In genomic region chr11:50292190-50292855, GRCm38 (mm10) we compare ENCODE assay signal across 8 mouse cellular contexts. TPM values are rescaled to one million over a fixed set of nuclear protein-coding genes. Genes with fewer than 3 reads are reported as not detected.
DNase-seq lines count a peak whose midpoint lies in the region; ATAC-seq and TF ChIP-seq lines count a peak whose summit lies in the region.

TSS of gene Maml1 (minus strand) at chr11:50292311.

- H3K9me3 ChIP-seq in hindbrain, embryonic 10.5 days: no peaks in the 10 kb centered on the region
- no peaks in the 10 kb centered on the region for H3K9me3 ChIP-seq in lung, postnatal 0 days (ENCODE audit: low read length)

- peak within 1 kb of the TSS; percentile 99 for H3K27ac ChIP-seq in hindbrain, embryonic 10.5 days
- peak within 1 kb of the TSS; percentile 97 for H3K27ac ChIP-seq in lung, postnatal 0 days (ENCODE audit: low read length)

- H3K4me3 ChIP-seq in hindbrain, embryonic 10.5 days: peak within 1 kb of the TSS; percentile 97
- H3K4me3 ChIP-seq in lung, postnatal 0 days (ENCODE audit: low read depth, low read length): peak within 1 kb of the TSS; percentile 92

- under 1% methylated on average over 45 of the region's 45 CpGs for WGBS in hindbrain, embryonic 10.5 days
- under 1% methylated on average over 37 of the region's 45 CpGs for WGBS in lung, postnatal 0 days

- H3K4me2 ChIP-seq in lung, postnatal 0 days (replicated peaks; ENCODE audit: low read depth, low read length): peak within 1 kb of the TSS; percentile 67

- H3K9ac ChIP-seq in lung, postnatal 0 days (replicated peaks; ENCODE audit: low read depth): peak within 1 kb of the TSS; percentile 92

- H3K27me3 ChIP-seq in hindbrain, embryonic 10.5 days (ENCODE audit: insufficient read depth, poor library complexity, severe bottlenecking): no peaks in the 10 kb centered on the region
- no peaks in the 10 kb centered on the region for H3K27me3 ChIP-seq in lung, postnatal 0 days (replicated peaks; ENCODE audit: insufficient read depth, low read length)

- TF ChIP-seq CTCF in lung, postnatal 0 days (IDR thresholded peaks at IDR 0.05): peak; percentile 9

- peaks cover 26% of the 10 kb centered on the region for H3K4me1 ChIP-seq in hindbrain, embryonic 10.5 days (replicated peaks)
- no peaks in the 10 kb centered on the region for H3K4me1 ChIP-seq in lung, postnatal 0 days (ENCODE audit: insufficient read depth, low read depth, low read length)

- TF ChIP-seq EP300 in lung, postnatal 0 days (IDR thresholded peaks at IDR 0.05): 0 out of 2 replicates have a peak, but pooled peaks have one; percentile 24

- DNase-seq in MN1 (ENCODE audit: low spot score): peak; percentile 100
- peak; percentile 98 for DNase-seq in cerebellum, adult 9-10 months
- peak; percentile 98 for DNase-seq in hindbrain, embryonic 10.5 days (ENCODE audit: low spot score)
- peak; percentile 98 for DNase-seq in layer of hippocampus, adult 9-11 months
- peak; percentile 100 for DNase-seq in lung, postnatal 0 days (ENCODE audit: low spot score)
- peak; percentile 96 for DNase-seq in ovary, postnatal 14 days (ENCODE audit: low spot score)
- DNase-seq in thymus, postnatal 14 days: peak; percentile 96

- ATAC-seq in frontal cortex, adult (ENCODE audit: low TSS enrichment): peak; percentile 98
- ATAC-seq in lung, postnatal 0 days: peak; percentile 98

- H3K36me3 ChIP-seq in hindbrain, embryonic 10.5 days: peaks cover 71% of the 10 kb centered on the region
- H3K36me3 ChIP-seq in lung, postnatal 0 days (ENCODE audit: insufficient read depth, low read length): peaks cover 16% of the 10 kb centered on the region; the same call in 1 of the 2 replicates

RNA-seq across cellular contexts. Expression of gene Maml1, which starts in this region (rescaled TPM):
- polyA plus RNA-seq in hindbrain, embryonic 10.5 days (2016; fragmentation: Nextera tagmentation; extraction: Ambion mirVana): 4.7 and 5.9 TPM in 2 replicates
- polyA plus RNA-seq in lung, postnatal 0 days (2015; fragmentation: Nextera tagmentation; extraction: Ambion mirVana): 5.2 and 6.2 TPM in 2 replicates

Comparison
In these comparisons a context has a peak if more than half of its experiments do, and no peak if none do; other contexts are left out.
1. Peak in every context shown above with its lines: DNase-seq, ATAC-seq, H3K4me3 ChIP-seq and H3K27ac ChIP-seq.